Mouse (Mus musculus) urinary bladder, postnatal 25 days (tissue): Measurements from ENCODE around the gene Dennd4a.

Experiments used
- DNase-seq: peaks from one replicate; pipeline ENCODE4 v3.0.0; 2022; ENCODE audit warnings: low spot score

Gene Dennd4a

GRCm38 (mm10) chr9:64810822-64811537 lies at the start of gene Dennd4a:
Gene Dennd4a (plus strand): TSS chr9:64811340.
- DNase-seq, result peak; percentile 94

- DNase-seq, result no peak
Observed at GRCm38 (mm10) chr9:64764824-64765223, 46.3 kb upstream of the Dennd4a start.

GRCm38 (mm10) chr9:64766136-64766535 lies 45.0 kb upstream of the Dennd4a start:
- DNase-seq, result no peak

GRCm38 (mm10) chr9:64767796-64768195 lies 43.3 kb upstream of the Dennd4a start:
- no peak for DNase-seq

- DNase-seq, result peak; percentile 45
Observed at GRCm38 (mm10) chr9:64769066-64769695, 42.0 kb upstream of the Dennd4a start.

- no peak for DNase-seq
Observed at GRCm38 (mm10) chr9:64769911-64770310, 41.2 kb upstream of the Dennd4a start.

- DNase-seq, result no peak
Observed at GRCm38 (mm10) chr9:64770411-64770849, 40.7 kb upstream of the Dennd4a start.

GRCm38 (mm10) chr9:64771236-64771635 lies 39.9 kb upstream of the Dennd4a start:
- DNase-seq, result no peak

GRCm38 (mm10) chr9:64773254-64773653 lies 37.9 kb upstream of the Dennd4a start:
- DNase-seq, result no peak

GRCm38 (mm10) chr9:64773936-64774335 lies 37.2 kb upstream of the Dennd4a start:
- no peak for DNase-seq

- DNase-seq, result no peak
Observed at GRCm38 (mm10) chr9:64774411-64774811, 36.7 kb upstream of the Dennd4a start.

- DNase-seq, result no peak
Observed at GRCm38 (mm10) chr9:64774883-64775282, 36.3 kb upstream of the Dennd4a start.

- no peak for DNase-seq
Observed at GRCm38 (mm10) chr9:64775491-64775890, 35.6 kb upstream of the Dennd4a start.

GRCm38 (mm10) chr9:64777441-64777987 lies 33.6 kb upstream of the Dennd4a start:
- no peak for DNase-seq

- DNase-seq, result no peak
Observed at GRCm38 (mm10) chr9:64778151-64778550, 33.0 kb upstream of the Dennd4a start.

- no peak for DNase-seq
Observed at GRCm38 (mm10) chr9:64779628-64780027, 31.5 kb upstream of the Dennd4a start.

- no peak for DNase-seq
Observed at GRCm38 (mm10) chr9:64783511-64783910, 27.6 kb upstream of the Dennd4a start.

GRCm38 (mm10) chr9:64784841-64785240 lies 26.3 kb upstream of the Dennd4a start:
- peak; percentile 65 for DNase-seq

GRCm38 (mm10) chr9:64786216-64786905 lies 24.8 kb upstream of the Dennd4a start:
- no peak for DNase-seq

GRCm38 (mm10) chr9:64788070-64788469 lies 23.1 kb upstream of the Dennd4a start:
- DNase-seq, result no peak

- DNase-seq, result no peak
Observed at GRCm38 (mm10) chr9:64789341-64789761, 21.8 kb upstream of the Dennd4a start.

- no peak for DNase-seq
Observed at GRCm38 (mm10) chr9:64789887-64790400, 21.2 kb upstream of the Dennd4a start.
